Mouse (Mus musculus) heart, postnatal 0 days (tissue): Measurements from ENCODE around the gene Eef1akmt3. TPM values are rescaled to one million over a fixed set of nuclear protein-coding genes. Genes with fewer than 3 reads are reported as not detected.

Source experiments
- ATAC-seq: fragments of 200-750 bp; cut with Nextera tagmentation; 2 replicates; pipeline ENCODE4 v1.8.0; 2017; ENCODE audit warnings: low read depth, moderate number of reproducible peaks, moderate library complexity; ENCODE audit not compliant: insufficient read depth
- DNase-seq: peaks from one replicate; pipeline ENCODE4 v3.0.0-alpha.2; 2016; ENCODE audit warnings: low spot score
- H3K27ac ChIP-seq: fragments of 300-500 bp; sonication (generic); 2 replicates; pipeline ENCODE4 v1.5.1; 2014; ENCODE audit warnings: low read depth, mild to moderate bottlenecking
- H3K27me3 ChIP-seq: fragments of 300-500 bp; sonication (generic); 2 replicates; pipeline ENCODE4 v1.6.1; 2014; ENCODE audit warnings: low read length, mixed read lengths; ENCODE audit not compliant: control insufficient read depth, insufficient read depth
- H3K36me3 ChIP-seq: fragments of 300-500 bp; sonication (generic); replicated peaks from 2 replicates; pipeline ENCODE4 v1.6.1; 2014; ENCODE audit warnings: low read length, mixed read lengths; ENCODE audit not compliant: control insufficient read depth, insufficient read depth
- H3K4me1 ChIP-seq: fragments of 300-500 bp; sonication (generic); 2 replicates; pipeline ENCODE4 v1.6.1; 2014; ENCODE audit warnings: antibody characterized with exemption; ENCODE audit not compliant: control insufficient read depth, insufficient read depth
- H3K4me2 ChIP-seq: fragments of 300-500 bp; sonication (generic); 2 replicates; pipeline ENCODE4 v1.6.1; 2014; ENCODE audit warnings: low read depth, mild to moderate bottlenecking, low read length, moderate library complexity
- H3K4me3 ChIP-seq: fragments of 300-500 bp; sonication (generic); 2 replicates; pipeline ENCODE4 v1.5.1; 2014; ENCODE audit warnings: low read depth, low read length
- H3K9ac ChIP-seq: fragments of 300-500 bp; sonication (generic); replicated peaks from 2 replicates; pipeline ENCODE4 v1.6.1; 2014; ENCODE audit warnings: low read depth, low read length, mixed read lengths
- H3K9me3 ChIP-seq: fragments of 300-500 bp; sonication (generic); replicated peaks from 2 replicates; pipeline ENCODE4 v1.6.1; 2016; ENCODE audit warnings: low read length; ENCODE audit not compliant: control insufficient read depth
- CTCF ChIP-seq: IDR thresholded peaks from 2 replicates; pipeline ENCODE4 v1.5.1; 2016; ENCODE audit warnings: antibody characterized with exemption, control low read depth, low read depth
- EP300 ChIP-seq: IDR thresholded peaks from 2 replicates; pipeline ENCODE4 v1.6.1; 2016; ENCODE audit warnings: antibody characterized with exemption, low read depth
- WGBS: fragments of 180-500 bp; shearing (Covaris S2); extraction: QIAGEN DNeasy Blood & Tissue Kit; methylation state at CpG from one replicate; pipeline ENCODE4 v1.1.7; 2014; 5-methylcytosine and 5-hydroxymethylcytosine counted together
- polyA plus RNA-seq: library from polyadenylated mRNA; unstranded; fragments of >200 nt; fragmentation: Nextera tagmentation; extraction: Ambion mirVana; gene quantifications from 2 replicates; pipeline ENCODE4 v1.2.1, GENCODE M21; 2015
- total RNA-seq: library from RNA; depleted of rRNA; stranded (reverse); fragments of >200 nt; gene quantifications from 2 replicates; pipeline ENCODE4 v1.2.3, GENCODE M21; 2014; ENCODE audit warnings: low replicate concordance

Eef1akmt3 gene
- total and polyA plus RNA-seq, 2 experiments from 2014 or later, result 0.18 TPM; not detected in 1

- DNase-seq (no peak), ATAC-seq (no peak)
- H3K4me1 ChIP-seq, result no peaks in the 10 kb centered on the region
- H3K4me3 ChIP-seq, result no peak overlapping the region
- TF ChIP-seq CTCF (no peak), EP300 (no peak)
- no peaks in the 10 kb centered on the region for H3K9me3 ChIP-seq
- H3K36me3 ChIP-seq, result peaks cover 28% of the 10 kb centered on the region
- H3K27me3 ChIP-seq, result no peaks in the 10 kb centered on the region
- WGBS, result 96% methylated on average over 1 of the region's 1 CpGs
- no peak overlapping the region for H3K4me2 ChIP-seq
- no peak overlapping the region for H3K9ac ChIP-seq
- H3K27ac ChIP-seq, result no peak overlapping the region
Measured at GRCm38 (mm10) chr10:127002056-127002455, 39.3 kb downstream of the Eef1akmt3 start.

GRCm38 (mm10) chr10:127001297-127001696 is 40.0 kb downstream of the Eef1akmt3 start:
- no peak overlapping the region for H3K9ac ChIP-seq
- 75% methylated on average over 9 of the region's 9 CpGs for WGBS
- DNase-seq (no peak), ATAC-seq (no peak)
- TF ChIP-seq EP300 (no peak), CTCF (no peak)
- no peaks in the 10 kb centered on the region for H3K4me1 ChIP-seq
- H3K27ac ChIP-seq, result no peak overlapping the region
- no peaks in the 10 kb centered on the region for H3K9me3 ChIP-seq
- no peak overlapping the region for H3K4me3 ChIP-seq
- no peaks in the 10 kb centered on the region for H3K27me3 ChIP-seq
- peaks cover 28% of the 10 kb centered on the region for H3K36me3 ChIP-seq
- H3K4me2 ChIP-seq, result no peak overlapping the region

GRCm38 (mm10) chr10:127000529-127000928 is 40.8 kb downstream of the Eef1akmt3 start, which contains the start of gene Avil:
Gene Avil (plus strand): TSS chr10:127000709.
- DNase-seq, result no peak
- Histone ChIP-seq H3K27ac (no peak within 1 kb of the TSS), H3K4me3 (no peak within 1 kb of the TSS), H3K9me3 (no peaks in the 10 kb centered on the region), H3K27me3 (no peaks in the 10 kb centered on the region), H3K4me1 (no peaks in the 10 kb centered on the region), H3K4me2 (no peak within 1 kb of the TSS), H3K36me3 (peaks cover 35% of the 10 kb centered on the region), H3K9ac (no peak within 1 kb of the TSS)
- ATAC-seq, result peak; percentile 18; the same call in 1 of the 2 replicates
- WGBS, result 81% methylated on average over 5 of the region's 5 CpGs
- TF ChIP-seq EP300 (no peak), CTCF (no peak)

GRCm38 (mm10) chr10:126997340-126998113 is 43.8 kb downstream of the Eef1akmt3 start:
- ATAC-seq (no peak), DNase-seq (no peak)
- Histone ChIP-seq H3K9ac (no peak overlapping the region), H3K27ac (no peak overlapping the region), H3K9me3 (no peaks in the 10 kb centered on the region), H3K4me2 (no peak overlapping the region), H3K36me3 (peaks cover 65% of the 10 kb centered on the region), H3K4me3 (no peak overlapping the region), H3K4me1 (no peaks in the 10 kb centered on the region), H3K27me3 (no peaks in the 10 kb centered on the region)
- TF ChIP-seq EP300, result no peak
- no peak for TF ChIP-seq CTCF
- 56% methylated on average over 13 of the region's 13 CpGs for WGBS

GRCm38 (mm10) chr10:126993621-126994020 is 47.7 kb downstream of the Eef1akmt3 start:
- no peak overlapping the region for H3K4me3 ChIP-seq
- H3K27me3 ChIP-seq, result no peaks in the 10 kb centered on the region
- peaks cover 15% of the 10 kb centered on the region for H3K4me1 ChIP-seq
- ATAC-seq (no peak), DNase-seq (no peak)
- 68% methylated on average over 3 of the region's 3 CpGs for WGBS
- TF ChIP-seq EP300, result no peak
- no peak for TF ChIP-seq CTCF
- no peak overlapping the region for H3K9ac ChIP-seq
- H3K9me3 ChIP-seq, result no peaks in the 10 kb centered on the region
- no peak overlapping the region for H3K27ac ChIP-seq
- H3K36me3 ChIP-seq, result peaks cover 66% of the 10 kb centered on the region
- H3K4me2 ChIP-seq, result no peak overlapping the region
